In the genomic region with DNA sequence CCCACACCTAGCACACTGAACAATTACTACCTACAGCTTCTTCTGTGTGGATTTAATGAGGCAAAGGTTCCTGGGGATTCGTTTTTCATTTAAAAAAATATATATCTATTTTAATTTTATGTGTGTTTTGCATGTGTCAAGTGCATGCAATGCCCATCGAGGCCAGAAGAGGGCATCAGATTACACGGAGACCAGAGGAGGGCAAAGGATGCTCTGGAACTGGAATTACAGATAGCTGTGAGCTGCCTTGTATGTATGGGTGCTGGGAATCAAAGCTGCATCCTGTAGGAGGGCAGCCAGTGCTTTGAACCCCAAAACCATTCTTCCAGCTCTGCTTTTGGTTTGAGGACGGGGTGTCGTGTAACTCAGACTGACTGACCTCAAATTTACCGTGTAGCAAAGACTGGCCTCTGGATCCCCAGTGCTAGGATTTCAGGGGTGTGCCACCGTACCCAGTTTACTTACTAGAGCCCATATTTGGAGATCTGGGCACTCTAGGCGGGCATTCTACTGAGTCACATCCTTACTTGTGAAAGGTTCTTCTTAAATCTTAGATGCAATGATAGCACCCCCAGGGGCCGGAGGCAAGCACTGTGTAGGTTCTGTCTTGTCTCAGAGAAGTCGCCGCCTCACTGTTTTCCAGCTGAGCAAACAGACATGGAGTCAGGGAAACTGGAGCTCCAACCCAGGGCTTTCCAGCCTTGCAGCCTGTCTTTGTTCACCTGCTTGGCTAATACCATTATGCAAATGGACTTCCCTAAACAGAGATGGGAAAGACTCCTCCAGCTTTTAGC, we compare ENCODE assay signal across 8 mouse cellular contexts.
DNase-seq lines count a peak whose midpoint lies in the region; ATAC-seq and TF ChIP-seq lines count a peak whose summit lies in the region.

No protein-coding gene starts in this region.

- 8% methylated on average over 11 of the region's 11 CpGs for WGBS in heart, embryonic 11.5 days (ENCODE audit: insufficient replicate concordance)
- WGBS in kidney, postnatal 0 days: 10% methylated on average over 11 of the region's 11 CpGs
- 9% methylated on average over 11 of the region's 11 CpGs for WGBS in liver, embryonic 14.5 days (ENCODE audit: insufficient replicate concordance)
- WGBS in neural tube, embryonic 14.5 days: 14% methylated on average over 11 of the region's 11 CpGs

- no peak for TF ChIP-seq EP300 in liver, embryonic 14.5 days (IDR thresholded peaks at IDR 0.05; ENCODE audit: low read depth)

- H3K27ac ChIP-seq in heart, embryonic 11.5 days (ENCODE audit: low read depth, low read length): no peak overlapping the region
- no peak overlapping the region for H3K27ac ChIP-seq in kidney, postnatal 0 days
- no peak overlapping the region for H3K27ac ChIP-seq in liver, embryonic 14.5 days
- H3K27ac ChIP-seq in neural tube, embryonic 14.5 days (ENCODE audit: low read depth, low read length): peak overlapping the region; percentile 78; the same call in 1 of the 2 replicates

- peak; percentile 77 to 79 for DNase-seq in B cell, adult 2 months
- DNase-seq in NIH3T3 (ENCODE audit: low read depth): peak; percentile 88
- DNase-seq in kidney, postnatal 0 days (ENCODE audit: low spot score): peak; percentile 78
- DNase-seq in liver, embryonic 14.5 days (ENCODE audit: low read depth in 3 of 3, low spot score in 3 of 3): peak in 1 of 3 experiments; percentile 7
- peak; percentile 74 for DNase-seq in urinary bladder, postnatal 14 days (ENCODE audit: low spot score)

- no peak overlapping the region for H3K9ac ChIP-seq in heart, embryonic 11.5 days (ENCODE audit: low read depth, low read length)
- no peak overlapping the region for H3K9ac ChIP-seq in kidney, postnatal 0 days (ENCODE audit: low read depth, low read length)
- no peak overlapping the region for H3K9ac ChIP-seq in liver, embryonic 14.5 days (replicated peaks)
- H3K9ac ChIP-seq in neural tube, embryonic 14.5 days (replicated peaks; ENCODE audit: low read depth, low read length): 0 out of 2 replicates have a peak overlapping the region, but pooled peaks have one; percentile 34

- peak overlapping the region; percentile 75; the same call in 1 of the 2 replicates for H3K4me2 ChIP-seq in heart, embryonic 11.5 days
- no peak overlapping the region for H3K4me2 ChIP-seq in kidney, postnatal 0 days (ENCODE audit: low read length)
- no peak overlapping the region for H3K4me2 ChIP-seq in liver, embryonic 14.5 days (ENCODE audit: low read depth)
- H3K4me2 ChIP-seq in neural tube, embryonic 14.5 days (ENCODE audit: low read depth, low read length): no peak overlapping the region; the same call in 1 of the 2 replicates

- ATAC-seq in common myeloid progenitor, adult 5-6 weeks (replicated peaks; ENCODE audit: low read depth, poor library complexity, severe bottlenecking): peak; percentile 64
- no peak for ATAC-seq in heart, embryonic 11.5 days (replicated peaks; ENCODE audit: insufficient number of reproducible peaks, low FRiP score, low TSS enrichment)
- ATAC-seq in kidney, postnatal 0 days (replicated peaks; ENCODE audit: low FRiP score, low read depth): no peak
- no peak for ATAC-seq in liver, embryonic 14.5 days (ENCODE audit: insufficient read depth)
- ATAC-seq in neural tube, embryonic 14.5 days (ENCODE audit: low read depth): no peak

- no peaks in the 10 kb centered on the region for H3K36me3 ChIP-seq in heart, embryonic 11.5 days (ENCODE audit: control insufficient read depth, insufficient read depth, low read length)
- H3K36me3 ChIP-seq in kidney, postnatal 0 days (ENCODE audit: insufficient read depth, low read length): no peaks in the 10 kb centered on the region
- H3K36me3 ChIP-seq in liver, embryonic 14.5 days (replicated peaks; ENCODE audit: control insufficient read depth, insufficient read depth, low read depth): no peaks in the 10 kb centered on the region
- H3K36me3 ChIP-seq in neural tube, embryonic 14.5 days (ENCODE audit: control insufficient read depth, insufficient read depth, low read length): no peaks in the 10 kb centered on the region

- H3K4me3 ChIP-seq in heart, embryonic 11.5 days (ENCODE audit: low read depth, low read length): no peak overlapping the region
- H3K4me3 ChIP-seq in kidney, postnatal 0 days (replicated peaks; ENCODE audit: low read depth, low read length): no peak overlapping the region
- no peak overlapping the region for H3K4me3 ChIP-seq in liver, embryonic 14.5 days (ENCODE audit: insufficient read depth in 1 of 2, low read depth in 2 of 2, low read length in 2 of 2)
- H3K4me3 ChIP-seq in neural tube, embryonic 14.5 days (ENCODE audit: low read depth, low read length): no peak overlapping the region

- H3K27me3 ChIP-seq in heart, embryonic 11.5 days (ENCODE audit: control insufficient read depth, insufficient read depth, low read length): peaks cover 9% of the 10 kb centered on the region; the same call in 1 of the 2 replicates
- peaks cover 4% of the 10 kb centered on the region for H3K27me3 ChIP-seq in kidney, postnatal 0 days (ENCODE audit: insufficient read depth, low read length)
- peaks cover 14% of the 10 kb centered on the region for H3K27me3 ChIP-seq in liver, embryonic 14.5 days (ENCODE audit: control insufficient read depth, insufficient read depth, low read length)
- no peaks in the 10 kb centered on the region for H3K27me3 ChIP-seq in neural tube, embryonic 14.5 days (ENCODE audit: control insufficient read depth, insufficient read depth, low read length)

- no peaks in the 10 kb centered on the region for H3K9me3 ChIP-seq in heart, embryonic 11.5 days (replicated peaks; ENCODE audit: control insufficient read depth, low read length)
- H3K9me3 ChIP-seq in kidney, postnatal 0 days (replicated peaks; ENCODE audit: low read length): no peaks in the 10 kb centered on the region
- H3K9me3 ChIP-seq in liver, embryonic 14.5 days (ENCODE audit: control insufficient read depth, low read length): no peaks in the 10 kb centered on the region
- H3K9me3 ChIP-seq in neural tube, embryonic 14.5 days (ENCODE audit: control insufficient read depth, low read length): no peaks in the 10 kb centered on the region

- TF ChIP-seq CTCF in kidney, postnatal 0 days (IDR thresholded peaks at IDR 0.05; ENCODE audit: low read depth): peak; percentile 80
- peak; percentile 74 for TF ChIP-seq CTCF in liver, embryonic 14.5 days (IDR thresholded peaks at IDR 0.05; ENCODE audit: low read depth)

- H3K4me1 ChIP-seq in heart, embryonic 11.5 days (ENCODE audit: control insufficient read depth, insufficient read depth, low read length): peaks cover 17% of the 10 kb centered on the region
- H3K4me1 ChIP-seq in kidney, postnatal 0 days (replicated peaks; ENCODE audit: insufficient read depth, low read length): no peaks in the 10 kb centered on the region
- H3K4me1 ChIP-seq in liver, embryonic 14.5 days (replicated peaks; ENCODE audit: control insufficient read depth in 2 of 2, insufficient read depth in 2 of 2, low read length in 1 of 2): 0 out of 4 replicates have a peak, but pooled peaks cover 0 to 2% of the 10 kb centered on the region in 2 experiments
- H3K4me1 ChIP-seq in neural tube, embryonic 14.5 days (ENCODE audit: control insufficient read depth, insufficient read depth, low read length): peaks cover 14% of the 10 kb centered on the region; the same call in 1 of the 2 replicates
